Mouse (Mus musculus): ENCODE results near the gene Olfr1451. TPM values are rescaled to one million over a fixed set of nuclear protein-coding genes. Genes with fewer than 3 reads are reported as not detected.
"Not testable (repeated sequence)": the region's sequence is repeated elsewhere in the genome, so short reads cannot be mapped to it uniquely, and the experiment has no call there.

The Olfr1451 gene
- total RNA-seq (2021) = not detected
- long read RNA-seq, experiment 1 = 0 reads
- long read RNA-seq, experiment 2 = 0 reads

- H3K4me3 ChIP-seq = no peak within 1 kb of the TSS
- no peak within 1 kb of the TSS for H3K27ac ChIP-seq
- DNase-seq (ENCODE audit: low spot score in 2 of 2) = no peak
- no peak for TF ChIP-seq CTCF (conservative IDR thresholded peaks at IDR 0.05)
Measured at GRCm38 (mm10) chr19:12994714-12995113, at the start of gene Olfr1451. TSS of gene Olfr1451 (plus strand) at chr19:12995014.

DNA sequence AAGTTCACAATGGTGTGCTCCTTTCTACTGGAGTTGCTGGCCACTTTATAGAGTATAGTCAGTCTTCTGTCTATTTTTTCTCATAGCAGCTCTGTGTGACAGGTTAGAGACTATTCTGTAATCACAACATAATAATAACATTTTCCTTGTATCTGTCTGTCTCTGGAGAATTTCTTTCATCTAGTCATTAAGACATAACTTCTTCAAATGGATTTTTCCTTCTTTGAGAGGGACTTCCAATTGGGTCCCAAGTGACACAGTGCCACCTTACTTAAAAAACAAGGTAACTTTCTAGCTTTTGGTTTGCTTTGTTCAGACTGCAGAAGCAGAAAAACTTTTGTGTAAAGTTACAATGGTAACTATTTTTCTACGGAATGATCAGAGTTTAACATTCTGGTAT, 44.9 kb upstream of the Olfr1451 start, which contains the start of gene Olfr1450:
Gene Olfr1450 (plus strand): TSS at position 301 of the 400 bp plus-strand sequence.
- no peak for TF ChIP-seq CTCF (conservative IDR thresholded peaks at IDR 0.05)
- no peak within 1 kb of the TSS for H3K4me3 ChIP-seq
- no peak within 1 kb of the TSS for H3K27ac ChIP-seq
- no peak for DNase-seq (ENCODE audit: low spot score in 2 of 2)

GRCm38 (mm10) chr19:12970082-12970481, 24.7 kb upstream of the Olfr1451 start:
- H3K27ac ChIP-seq; DNase-seq (ENCODE audit: low spot score in 2 of 2); H3K4me3 ChIP-seq: not testable (repeated sequence)

- not testable (repeated sequence) for H3K4me3 ChIP-seq; DNase-seq (ENCODE audit: low spot score in 2 of 2); H3K27ac ChIP-seq
Measured at GRCm38 (mm10) chr19:12992316-12992715, 2.5 kb upstream of the Olfr1451 start.

DNA sequence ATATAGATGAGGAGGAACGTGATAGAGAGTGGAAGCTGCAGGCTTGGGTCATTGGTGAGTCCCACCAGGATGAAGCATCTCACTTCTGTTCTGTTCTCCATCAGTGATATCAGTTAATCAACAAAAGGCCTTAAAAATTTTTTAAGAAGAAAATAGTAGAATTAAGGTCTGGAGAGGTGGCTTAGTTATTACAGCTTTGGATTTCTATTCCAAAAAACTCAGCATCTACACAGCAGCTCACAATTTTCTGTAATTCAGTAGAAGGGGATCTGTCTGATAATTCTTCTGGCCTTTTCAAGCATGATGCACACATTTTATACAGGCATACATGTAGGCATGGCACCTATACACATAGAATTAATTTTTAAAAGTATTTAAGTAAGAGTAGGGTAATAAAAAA, 33.4 kb downstream of the Olfr1451 start, which contains the start of gene Olfr1453:
Gene Olfr1453 (minus strand): TSS at position 101 of the 400 bp plus-strand sequence.
- no peak for DNase-seq (ENCODE audit: low spot score in 2 of 2)
- no peak for TF ChIP-seq CTCF (conservative IDR thresholded peaks at IDR 0.05)
- no peak within 1 kb of the TSS for H3K27ac ChIP-seq
- H3K4me3 ChIP-seq = no peak within 1 kb of the TSS

Other genes with a start within 250 kb of the Olfr1451 start
- 1 to 10 TPM; 3.1 to 4.1 TPM for gene Cntf, start 229.4 kb upstream of the Olfr1451 start, total RNA-seq (2021)
- 10 to 100 TPM; 87.6 to 94.8 TPM for gene Zfp91, start 198.9 kb upstream of the Olfr1451 start, total RNA-seq (2021)
- gene Lpxn, start 198.8 kb upstream of the Olfr1451 start, total RNA-seq (2021) = 1 to 10 TPM; 1.1 to 1.3 TPM
- gene Gm5244, start 148.3 kb upstream of the Olfr1451 start, total RNA-seq (2021) = not detected
- not detected for gene Olfr1444, start 137.7 kb upstream of the Olfr1451 start, total RNA-seq (2021)
- gene Olfr1445, start 111.2 kb upstream of the Olfr1451 start, total RNA-seq (2021) = not detected
- not detected for gene Olfr1446, start 101.5 kb upstream of the Olfr1451 start, total RNA-seq (2021)
- gene Olfr1447, start 91.3 kb upstream of the Olfr1451 start, total RNA-seq (2021) = not detected
- gene Olfr1448, start 70.6 kb upstream of the Olfr1451 start, total RNA-seq (2021) = not detected
- not detected for gene Olfr1449, start 64.2 kb upstream of the Olfr1451 start, total RNA-seq (2021)
- gene Olfr1450, start 44.8 kb upstream of the Olfr1451 start, total RNA-seq (2021) = not detected
- not detected for gene Olfr1453, start 33.3 kb downstream of the Olfr1451 start, total RNA-seq (2021)
- gene Olfr1454, start 65.6 kb downstream of the Olfr1451 start, total RNA-seq (2021) = not detected
- gene Olfr1457, start 102.9 kb downstream of the Olfr1451 start, total RNA-seq (2021) = not detected
- not detected for gene Olfr1458, start 111.8 kb downstream of the Olfr1451 start, total RNA-seq (2021)
- under 1 TPM; 0.12 to 0.26 TPM for gene Olfr1459, start 154.5 kb downstream of the Olfr1451 start, total RNA-seq (2021)
- gene Olfr1461, start 168.0 kb downstream of the Olfr1451 start, total RNA-seq (2021) = not detected
- not detected for gene Olfr1462, start 190.7 kb downstream of the Olfr1451 start, total RNA-seq (2021)
- gene Olfr1463, start 236.3 kb downstream of the Olfr1451 start, total RNA-seq (2021) = not detected